ENCODE assay signal across 11 mouse cellular contexts in the genomic region with DNA sequence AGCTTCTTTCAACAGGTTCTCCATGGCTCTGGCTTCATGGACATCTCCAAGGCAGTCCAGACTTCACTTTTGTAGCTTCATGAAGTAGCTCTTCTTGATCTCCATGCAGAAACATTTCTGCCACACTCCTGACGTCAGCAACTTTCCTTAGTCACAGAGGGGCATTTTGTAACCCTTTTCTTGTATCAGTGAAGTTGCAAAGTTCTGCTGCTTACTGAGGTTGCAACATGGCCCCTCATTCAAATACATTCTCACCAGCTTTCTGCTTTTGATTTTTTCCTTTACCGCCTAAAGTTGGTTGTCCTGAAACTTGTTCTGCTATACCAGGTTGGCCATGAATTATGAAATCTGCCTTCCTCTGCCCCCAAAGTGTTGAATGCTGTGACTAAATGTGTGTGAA.
"Had no signal": no experiment of that assay in that cellular context is flagged by ENCODE, and none has a peak within 500 bp of the region (broad histone marks: within the 10 kb centered on the region; RNA-seq: fewer than 3 reads in every experiment).

No protein-coding gene starts in this region.

- DNase-seq: retina, postnatal 1 day; right cerebral cortex, adult 18-20 months; right cerebral cortex, postnatal 14 days; right cerebral cortex, postnatal 25 days; right cerebral cortex, postnatal 4 days; spleen, adult 18-20 months; thymus, adult 18-20 months; thymus, adult 2 months; thymus, postnatal 14 days; thymus, postnatal 36 days; thymus, postnatal 4 days had no signal
